Mouse (Mus musculus) testis, adult 2 months (tissue): ENCODE data around the gene Stx8.

Experiments
- CTCF ChIP-seq: fragments of 200-500 bp; IDR thresholded peaks from 2 replicates; pipeline ENCODE4 v1.5.1; 2012; ENCODE audit warnings: low read depth, mild to moderate bottlenecking, inconsistent platforms, low read length, moderate library complexity; ENCODE audit not compliant: control insufficient read depth, insufficient read depth, insufficient replicate concordance
- POLR2A ChIP-seq: fragments of 200-500 bp; IDR thresholded peaks from 2 replicates; pipeline ENCODE4 v1.6.1; 2012; ENCODE audit warnings: low read depth, mild to moderate bottlenecking, inconsistent platforms, low read length, moderate library complexity; ENCODE audit not compliant: control insufficient read depth

- no peak for TF ChIP-seq CTCF
- TF ChIP-seq POLR2A = no peak
These were observed 135.6 kb downstream of the Stx8 start for GRCm38 (mm10) chr11:68101598-68101997.
